Mouse (Mus musculus) heart, embryonic 11.5 days (tissue): ENCODE results near the gene Slc41a3. TPM values are rescaled to one million over a fixed set of nuclear protein-coding genes. Genes with fewer than 3 reads are reported as not detected.

Experiments
- ATAC-seq: fragments of 200-750 bp; cut with Nextera tagmentation; replicated peaks from 2 replicates; pipeline ENCODE4 v1.8.0; 2017; ENCODE audit warnings: moderate library complexity; ENCODE audit not compliant: insufficient number of reproducible peaks, low FRiP score, low TSS enrichment
- H3K27ac ChIP-seq: fragments of 300-500 bp; sonication (generic); 2 replicates; pipeline ENCODE4 v1.5.1; 2014; ENCODE audit warnings: mild to moderate bottlenecking, low read depth, low read length
- H3K27me3 ChIP-seq: fragments of 300-500 bp; sonication (generic); 2 replicates; pipeline ENCODE4 v1.6.1; 2014; ENCODE audit warnings: mild to moderate bottlenecking, low read length, mixed read lengths; ENCODE audit not compliant: control insufficient read depth, insufficient read depth
- H3K36me3 ChIP-seq: fragments of 300-500 bp; sonication (generic); 2 replicates; pipeline ENCODE4 v1.6.1; 2014; ENCODE audit warnings: mild to moderate bottlenecking, low read length, moderate library complexity, mixed read lengths; ENCODE audit not compliant: control insufficient read depth, insufficient read depth
- H3K4me1 ChIP-seq: fragments of 300-500 bp; sonication (generic); 2 replicates; pipeline ENCODE4 v1.6.1; 2014; ENCODE audit warnings: low read length; ENCODE audit not compliant: control insufficient read depth, insufficient read depth
- H3K4me2 ChIP-seq: fragments of 300-500 bp; sonication (generic); 2 replicates; pipeline ENCODE4 v1.6.1; 2014; ENCODE audit warnings: mild to moderate bottlenecking, moderate library complexity
- H3K4me3 ChIP-seq: fragments of 300-500 bp; sonication (generic); 2 replicates; pipeline ENCODE4 v1.5.1; 2014; ENCODE audit warnings: low read depth, low read length
- H3K9ac ChIP-seq: fragments of 300-500 bp; sonication (generic); 2 replicates; pipeline ENCODE4 v1.6.1; 2014; ENCODE audit warnings: mild to moderate bottlenecking, low read depth, low read length, moderate library complexity
- H3K9me3 ChIP-seq: fragments of 300-500 bp; sonication (generic); replicated peaks from 2 replicates; pipeline ENCODE4 v1.6.1; 2016; ENCODE audit warnings: low read length; ENCODE audit not compliant: control insufficient read depth
- WGBS: fragments of 180-500 bp; shearing (Covaris S2); extraction: QIAGEN DNeasy Blood & Tissue Kit; methylation state at CpG from one replicate; pipeline ENCODE4 v1.1.7; 2014; ENCODE audit not compliant: insufficient replicate concordance; 5-methylcytosine and 5-hydroxymethylcytosine counted together
- polyA plus RNA-seq: library from polyadenylated mRNA; unstranded; fragments of >200 nt; fragmentation: Nextera tagmentation; extraction: Ambion mirVana; gene quantifications from 2 replicates; pipeline ENCODE4 v1.2.1, GENCODE M21; 2014

The Slc41a3 gene
- polyA plus RNA-seq, 1 experiment from 2014 or later = 11.1 TPM

DNA sequence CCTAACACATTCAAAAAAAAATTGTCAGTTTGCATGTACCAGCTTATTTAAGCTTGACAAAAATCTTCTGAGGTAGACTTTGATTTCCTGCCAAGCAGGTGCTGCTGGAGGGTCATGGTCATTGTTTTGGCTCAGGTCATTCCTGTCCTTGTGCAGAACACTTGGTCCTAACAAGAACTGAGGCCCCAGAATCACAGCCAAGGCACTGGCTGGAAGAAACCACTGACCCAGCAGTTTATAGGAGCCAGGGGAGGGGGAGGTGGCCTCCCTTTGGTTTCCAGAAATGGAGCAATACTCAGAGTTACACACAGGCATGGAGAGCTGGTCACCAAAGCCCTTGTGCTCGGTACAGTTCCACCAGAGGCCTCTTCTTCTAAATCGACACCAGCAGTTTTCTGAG lies 22.2 kb upstream of the Slc41a3 start:
- Histone ChIP-seq H3K9ac (no peak overlapping the region), H3K4me2 (no peak overlapping the region), H3K4me1 (no peaks in the 10 kb centered on the region), H3K27ac (no peak overlapping the region), H3K36me3 (no peaks in the 10 kb centered on the region), H3K27me3 (no peaks in the 10 kb centered on the region), H3K4me3 (no peak overlapping the region), H3K9me3 (no peaks in the 10 kb centered on the region)
- no peak for ATAC-seq
- WGBS = 74% methylated on average over 2 of the region's 2 CpGs

DNA sequence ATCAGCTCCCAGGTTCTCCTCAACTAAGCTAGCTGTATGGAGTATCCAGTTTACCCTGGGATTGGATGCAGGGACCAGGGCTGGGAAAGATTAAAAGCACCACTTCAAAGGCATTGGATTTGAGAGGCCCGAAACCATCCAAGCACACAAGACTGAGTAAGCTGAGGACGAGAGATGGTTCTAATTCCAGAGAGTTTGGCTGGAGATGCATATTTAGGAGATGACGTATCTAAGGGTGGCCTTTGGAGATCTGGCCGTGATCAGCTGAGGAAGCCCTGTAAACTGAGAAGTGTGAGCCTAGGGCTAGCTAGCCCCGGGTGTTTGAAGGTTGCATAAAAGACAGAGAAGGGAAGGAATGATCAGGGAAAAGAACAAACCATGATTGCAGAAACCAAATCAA lies 16.4 kb upstream of the Slc41a3 start:
- H3K9me3 ChIP-seq = no peaks in the 10 kb centered on the region
- no peaks in the 10 kb centered on the region for H3K36me3 ChIP-seq
- H3K27ac ChIP-seq = no peak overlapping the region
- 57% methylated on average over 5 of the region's 5 CpGs for WGBS
- no peaks in the 10 kb centered on the region; the same call in 1 of the 2 replicates for H3K27me3 ChIP-seq
- no peaks in the 10 kb centered on the region for H3K4me1 ChIP-seq
- ATAC-seq = no peak
- no peak overlapping the region for H3K4me3 ChIP-seq
- H3K9ac ChIP-seq = no peak overlapping the region
- no peak overlapping the region for H3K4me2 ChIP-seq

DNA sequence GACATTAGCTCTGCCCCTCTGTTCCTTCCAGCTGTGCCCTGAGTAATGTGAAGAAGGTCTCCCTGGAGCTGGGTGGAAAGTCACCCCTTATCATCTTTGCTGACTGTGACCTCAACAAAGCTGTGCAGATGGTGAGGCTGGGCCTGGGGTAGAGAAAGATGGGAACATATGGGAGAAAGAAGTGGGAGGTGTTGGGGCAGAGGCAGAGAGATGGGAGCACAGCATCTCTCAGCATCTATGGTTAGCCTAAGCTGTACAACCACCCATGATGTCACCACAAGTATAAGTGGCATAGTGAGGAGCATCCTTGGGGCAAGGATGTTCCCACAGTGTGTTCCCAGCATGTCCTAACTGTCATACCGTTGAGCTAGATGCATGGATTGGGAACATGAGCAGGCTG lies 13.8 kb upstream of the Slc41a3 start:
- no peak overlapping the region for H3K4me2 ChIP-seq
- no peaks in the 10 kb centered on the region for H3K4me1 ChIP-seq
- H3K36me3 ChIP-seq = no peaks in the 10 kb centered on the region
- ATAC-seq = no peak
- H3K9me3 ChIP-seq = no peaks in the 10 kb centered on the region
- H3K27ac ChIP-seq = no peak overlapping the region
- H3K4me3 ChIP-seq = no peak overlapping the region
- WGBS = 82% methylated on average over 1 of the region's 1 CpGs
- no peaks in the 10 kb centered on the region; the same call in 1 of the 2 replicates for H3K27me3 ChIP-seq
- H3K9ac ChIP-seq = no peak overlapping the region

DNA sequence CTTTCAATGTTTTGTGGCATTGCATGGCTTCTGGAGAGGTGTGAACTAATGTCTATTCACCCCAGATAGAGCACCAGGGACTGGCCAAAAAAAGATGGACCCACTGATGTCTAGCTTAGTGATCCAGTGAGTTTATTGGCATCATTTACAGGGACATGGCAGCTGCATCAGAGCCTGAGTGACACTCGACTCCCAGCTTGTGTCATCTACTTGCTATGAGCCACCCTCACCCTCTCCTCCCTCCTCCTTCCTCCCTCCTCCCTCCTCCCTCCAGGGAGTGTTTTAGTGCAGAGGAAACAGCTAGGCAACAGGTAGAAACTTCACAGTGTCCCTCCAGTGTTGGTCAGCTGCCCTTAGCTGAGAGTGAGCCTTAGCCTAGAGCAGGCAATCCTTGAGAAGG lies 9.6 kb upstream of the Slc41a3 start:
- H3K9ac ChIP-seq = no peak overlapping the region
- no peaks in the 10 kb centered on the region; the same call in 1 of the 2 replicates for H3K27me3 ChIP-seq
- H3K4me1 ChIP-seq = no peaks in the 10 kb centered on the region
- 74% methylated on average over 1 of the region's 1 CpGs for WGBS
- no peak overlapping the region for H3K27ac ChIP-seq
- H3K4me3 ChIP-seq = no peak overlapping the region
- ATAC-seq = no peak
- no peaks in the 10 kb centered on the region for H3K9me3 ChIP-seq
- no peak overlapping the region for H3K4me2 ChIP-seq
- no peaks in the 10 kb centered on the region for H3K36me3 ChIP-seq

DNA sequence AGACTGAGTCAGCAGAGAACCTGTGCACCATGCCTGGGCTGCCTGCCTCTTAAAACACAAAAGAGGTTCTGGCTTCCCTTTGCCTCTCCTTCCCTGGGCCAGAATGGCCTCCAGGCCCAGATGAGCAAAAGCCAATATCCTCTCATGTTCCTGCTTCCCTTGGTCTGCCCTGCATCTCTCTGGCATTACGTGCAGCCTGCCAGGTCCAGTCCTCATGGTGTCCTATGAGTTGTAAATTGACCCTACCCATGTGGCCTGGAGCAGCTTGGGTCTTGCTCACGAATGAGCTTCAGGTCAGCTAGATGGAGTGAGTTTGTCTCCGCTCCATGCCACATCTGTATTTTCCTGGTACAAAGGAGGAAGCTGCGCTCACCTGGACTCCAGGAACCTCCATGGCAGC lies 7.5 kb upstream of the Slc41a3 start:
- 81% methylated on average over 4 of the region's 4 CpGs for WGBS
- H3K4me3 ChIP-seq = no peak overlapping the region
- H3K4me2 ChIP-seq = no peak overlapping the region
- no peaks in the 10 kb centered on the region for H3K36me3 ChIP-seq
- peaks cover 9% of the 10 kb centered on the region for H3K4me1 ChIP-seq
- no peak overlapping the region for H3K9ac ChIP-seq
- no peak overlapping the region for H3K27ac ChIP-seq
- ATAC-seq = no peak
- H3K9me3 ChIP-seq = no peaks in the 10 kb centered on the region
- no peaks in the 10 kb centered on the region for H3K27me3 ChIP-seq

DNA sequence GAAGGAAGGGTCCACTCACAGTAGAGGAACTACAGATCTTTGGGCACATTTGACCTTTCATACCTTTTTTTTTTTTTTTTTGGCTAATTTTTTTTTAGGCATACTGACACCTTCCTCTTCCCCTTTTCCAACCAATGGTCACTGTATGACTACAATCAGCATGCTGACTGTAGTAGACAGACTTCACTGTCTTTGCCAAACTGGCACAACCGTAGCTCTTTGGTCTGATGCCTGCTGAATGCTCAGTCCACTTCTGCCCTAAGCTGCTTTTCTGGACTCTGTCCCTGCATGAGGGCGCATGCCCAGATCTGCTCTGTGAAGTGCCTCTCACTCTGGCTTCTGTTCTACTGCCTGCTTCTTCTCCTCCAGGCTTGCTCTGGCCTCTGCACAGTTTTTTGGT lies 6.9 kb upstream of the Slc41a3 start:
- H3K4me1 ChIP-seq = peaks cover 10% of the 10 kb centered on the region
- no peaks in the 10 kb centered on the region for H3K9me3 ChIP-seq
- H3K27me3 ChIP-seq = no peaks in the 10 kb centered on the region
- H3K9ac ChIP-seq = no peak overlapping the region
- no peaks in the 10 kb centered on the region for H3K36me3 ChIP-seq
- no peak overlapping the region for H3K4me3 ChIP-seq
- no peak overlapping the region for H3K27ac ChIP-seq
- no peak for ATAC-seq
- no peak overlapping the region for H3K4me2 ChIP-seq
- 84% methylated on average over 2 of the region's 2 CpGs for WGBS

DNA sequence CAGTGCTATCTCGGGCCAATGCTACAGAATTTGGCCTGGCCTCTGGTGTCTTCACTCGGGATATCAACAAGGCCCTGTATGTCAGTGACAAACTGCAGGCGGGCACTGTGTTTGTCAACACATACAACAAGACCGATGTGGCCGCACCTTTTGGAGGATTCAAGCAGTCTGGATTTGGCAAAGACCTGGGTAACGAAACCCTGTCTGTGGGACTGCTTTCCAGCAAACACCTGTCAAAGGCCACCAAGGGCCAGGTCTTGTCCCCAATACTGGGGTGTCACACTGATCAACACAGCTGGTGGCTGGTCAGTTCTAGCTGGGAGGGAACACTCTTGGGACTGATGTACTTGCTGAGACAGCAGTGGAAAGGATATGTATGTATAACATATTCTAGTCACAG lies 6.3 kb upstream of the Slc41a3 start:
- Histone ChIP-seq H3K4me2 (no peak overlapping the region), H3K27ac (no peak overlapping the region), H3K4me3 (no peak overlapping the region), H3K27me3 (0 out of 2 replicates have a peak, but pooled peaks cover 2% of the 10 kb centered on the region), H3K4me1 (peaks cover 10% of the 10 kb centered on the region), H3K36me3 (no peaks in the 10 kb centered on the region), H3K9me3 (no peaks in the 10 kb centered on the region), H3K9ac (no peak overlapping the region)
- no peak for ATAC-seq
- WGBS = 68% methylated on average over 6 of the region's 6 CpGs

DNA sequence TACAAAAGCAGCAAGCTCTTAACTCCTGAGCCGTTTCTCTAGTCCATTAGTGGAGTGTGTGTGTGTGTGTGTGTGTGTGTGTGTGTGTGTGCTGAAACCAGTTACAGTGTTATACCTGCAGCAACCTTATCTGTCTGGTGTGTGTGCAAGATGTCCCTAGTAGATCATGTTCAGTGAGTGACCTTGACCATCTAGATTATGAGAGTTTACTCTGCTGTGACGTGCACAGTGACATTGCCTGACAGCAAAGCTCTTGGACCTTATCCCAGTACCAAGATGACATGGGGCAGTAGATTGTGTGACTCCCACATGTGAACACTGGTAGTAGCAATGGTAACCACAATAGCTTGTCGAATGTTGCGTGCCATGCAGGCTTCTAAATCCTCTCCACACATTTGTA lies 4.2 kb upstream of the Slc41a3 start:
- Histone ChIP-seq H3K9me3 (no peaks in the 10 kb centered on the region), H3K4me1 (peaks cover 11% of the 10 kb centered on the region), H3K4me3 (no peak overlapping the region), H3K27me3 (0 out of 2 replicates have a peak, but pooled peaks cover 2% of the 10 kb centered on the region), H3K36me3 (no peaks in the 10 kb centered on the region), H3K9ac (no peak overlapping the region), H3K4me2 (no peak overlapping the region), H3K27ac (no peak overlapping the region)
- ATAC-seq = no peak
- 71% methylated on average over 4 of the region's 4 CpGs for WGBS

DNA sequence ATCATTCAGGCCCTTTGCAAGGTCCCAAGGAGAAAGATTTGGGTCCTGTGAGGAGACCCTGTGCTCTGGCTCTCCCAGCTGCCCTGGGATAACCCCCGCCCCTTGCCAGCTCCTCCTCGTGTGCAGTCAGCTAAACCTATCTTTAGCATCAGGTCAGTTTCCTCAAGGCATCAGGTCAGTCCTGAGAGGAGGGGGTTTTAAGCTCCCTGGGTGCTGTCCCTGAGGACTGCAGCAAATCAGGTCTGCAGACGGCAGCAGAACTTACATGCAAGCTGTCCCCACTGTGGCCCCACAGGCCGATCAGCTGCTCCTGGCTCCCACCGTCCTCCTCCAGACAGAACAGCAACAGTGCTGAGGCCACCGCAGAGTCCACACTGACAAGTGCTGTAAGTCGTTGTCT lies 2.8 kb upstream of the Slc41a3 start:
- Histone ChIP-seq H3K4me1 (peaks cover 13% of the 10 kb centered on the region), H3K4me2 (no peak overlapping the region), H3K4me3 (no peak overlapping the region), H3K27me3 (0 out of 2 replicates have a peak, but pooled peaks cover 2% of the 10 kb centered on the region), H3K27ac (no peak overlapping the region), H3K9ac (peak overlapping the region; percentile 17; the same call in 1 of the 2 replicates), H3K36me3 (no peaks in the 10 kb centered on the region), H3K9me3 (no peaks in the 10 kb centered on the region)
- WGBS = 30% methylated on average over 7 of the region's 7 CpGs
- ATAC-seq = no peak
